In the genomic region with DNA sequence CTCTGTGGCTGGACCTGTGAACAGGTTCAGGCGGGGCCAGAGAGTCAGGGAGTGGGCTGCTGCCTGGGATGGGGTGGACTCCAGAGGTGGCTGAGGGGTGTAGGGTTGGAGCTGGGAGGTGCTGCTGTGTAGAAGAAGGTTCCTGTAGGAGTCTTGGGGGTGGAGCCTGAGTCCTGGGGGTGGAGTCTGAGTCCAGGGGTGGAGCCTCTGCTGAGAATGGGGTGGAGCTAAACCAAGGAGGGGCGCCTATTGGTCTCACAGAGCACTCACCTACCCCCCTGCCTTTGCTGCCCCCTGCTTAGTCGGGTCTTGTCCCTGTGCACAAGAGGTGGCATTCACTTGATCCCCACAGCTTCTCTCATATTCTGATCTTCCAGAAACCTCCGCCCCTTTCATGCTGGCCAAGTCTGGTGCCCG, we compare ENCODE assay signal across 8 mouse cellular contexts. TPM values are rescaled to one million over a fixed set of nuclear protein-coding genes. Genes with fewer than 3 reads are reported as not detected.
DNase-seq lines count a peak whose midpoint lies in the region.

No protein-coding gene starts in this region.

- peak; percentile 38 to 40 for DNase-seq in heart, adult 9 months (ENCODE audit: low spot score in 2 of 2)
- no peak for DNase-seq in heart, embryonic 10.5 days (ENCODE audit: low spot score)
- DNase-seq in c-Kit-positive CD71-negative TER-119-negative erythroid progenitor cells, embryonic 14.5 days (ENCODE audit: low read depth), result peak; percentile 31
- DNase-seq in gastrocnemius, adult 8-10 months (ENCODE audit: low spot score in 2 of 2), result peak; percentile 76 to 78
- DNase-seq in kidney, adult 8-10 months, result peak; percentile 58 to 64
- DNase-seq in lung, postnatal 10 days, result peak; percentile 78
- peak; percentile 65 for DNase-seq in splenic B cell, adult 2 months (ENCODE audit: low read depth, low spot score)
- DNase-seq in right cerebral cortex, postnatal 4 days, result no peak

- H3K4me3 ChIP-seq in heart, embryonic 10.5 days, result no peak overlapping the region

- H3K27ac ChIP-seq in heart, embryonic 10.5 days, result no peak overlapping the region

- H3K9me3 ChIP-seq in heart, embryonic 10.5 days, result no peaks in the 10 kb centered on the region

- H3K4me1 ChIP-seq in heart, embryonic 10.5 days, result peaks cover 40% of the 10 kb centered on the region

- no peaks in the 10 kb centered on the region for H3K36me3 ChIP-seq in heart, embryonic 10.5 days
- H3K36me3 ChIP-seq in splenic B cell, adult 2 months (ENCODE audit: control insufficient read depth, insufficient read depth, low read length, poor library complexity, severe bottlenecking), result peaks cover 12% of the 10 kb centered on the region

- 61% methylated on average over 5 of the region's 5 CpGs for whole genome bisulfite sequencing in heart, embryonic 10.5 days

- H3K27me3 ChIP-seq in heart, embryonic 10.5 days (ENCODE audit: insufficient read depth, poor library complexity, severe bottlenecking), result 0 out of 2 replicates have a peak, but pooled peaks cover 7% of the 10 kb centered on the region
- H3K27me3 ChIP-seq in splenic B cell, adult 2 months (ENCODE audit: control insufficient read depth, insufficient read depth, low read length, poor library complexity, severe bottlenecking), result no peaks in the 10 kb centered on the region

RNA-seq across cellular contexts. Expression of a gene that starts 31.9 kb away (rescaled TPM):
- 2.8 and 4.7 TPM in 2 replicates for polyA plus RNA-seq in heart, embryonic 10.5 days (2016; fragmentation: Nextera tagmentation; extraction: Ambion mirVana)
- total RNA-seq in gastrocnemius, adult 8-10 months (2022), result 1 to 10 TPM; 8.2 to 9.4 (median 9.1) TPM

RNA-seq across cellular contexts. Expression of a gene that starts 48.8 kb away (rescaled TPM):
- polyA plus RNA-seq in heart, embryonic 10.5 days (2016; fragmentation: Nextera tagmentation; extraction: Ambion mirVana), result 77.8 and 82.7 TPM in 2 replicates
- total RNA-seq in gastrocnemius, adult 8-10 months (2022), result 10 to 100 TPM; 21.3 to 23.9 (median 23.1) TPM

Comparison
In these comparisons a context has a peak if more than half of its experiments do, and no peak if none do; other contexts are left out.
1. DNase-seq: peak in heart, adult 9 months (2 of 2), c-Kit-positive CD71-negative TER-119-negative erythroid progenitor cells, embryonic 14.5 days (single experiment), gastrocnemius, adult 8-10 months (2 of 2), kidney, adult 8-10 months (2 of 2), lung, postnatal 10 days (single experiment) and splenic B cell, adult 2 months (single experiment); none in heart, embryonic 10.5 days (single experiment) and right cerebral cortex, postnatal 4 days (single experiment).